Mouse (Mus musculus) gastrocnemius, adult 8-10 months (tissue): ENCODE data around the gene Marc1. TPM values are rescaled to one million over a fixed set of nuclear protein-coding genes. Genes with fewer than 3 reads are reported as not detected.

Experiments
- DNase-seq, 2 experiments: peaks; one replicate each; pipeline ENCODE4 v3.0.0; 2022; ENCODE audit warnings: low spot score in 2 of 2
- total RNA-seq, 4 experiments: library from RNA; stranded (reverse); gene quantifications; 2 replicates each; pipeline ENCODE4 v1.2.4; 2022

Marc1 gene
- total RNA-seq, 4 experiments from 2014 or later = 0.27 to 0.62 TPM; not detected in 2

DNA sequence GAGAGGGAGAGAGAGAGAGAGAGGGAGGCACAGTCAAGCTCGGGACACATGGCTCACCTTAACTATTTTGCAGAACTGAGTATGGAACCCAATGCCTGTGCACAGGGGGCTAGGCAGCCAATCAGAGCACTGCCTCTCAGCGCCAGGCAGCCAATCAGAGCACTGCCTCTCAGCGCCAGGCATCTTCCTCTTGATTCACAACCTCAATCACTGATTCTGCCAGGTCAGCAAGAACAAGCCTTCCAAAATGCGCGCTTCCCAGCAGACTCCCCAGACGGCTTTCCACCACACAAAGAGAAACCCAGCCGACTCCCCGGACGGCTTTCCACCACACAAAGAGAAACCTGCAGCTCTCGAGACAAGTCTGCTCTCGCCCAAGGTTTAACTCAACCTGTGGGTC is 11.6 kb upstream of the Marc1 start:
- DNase-seq = no peak

DNA sequence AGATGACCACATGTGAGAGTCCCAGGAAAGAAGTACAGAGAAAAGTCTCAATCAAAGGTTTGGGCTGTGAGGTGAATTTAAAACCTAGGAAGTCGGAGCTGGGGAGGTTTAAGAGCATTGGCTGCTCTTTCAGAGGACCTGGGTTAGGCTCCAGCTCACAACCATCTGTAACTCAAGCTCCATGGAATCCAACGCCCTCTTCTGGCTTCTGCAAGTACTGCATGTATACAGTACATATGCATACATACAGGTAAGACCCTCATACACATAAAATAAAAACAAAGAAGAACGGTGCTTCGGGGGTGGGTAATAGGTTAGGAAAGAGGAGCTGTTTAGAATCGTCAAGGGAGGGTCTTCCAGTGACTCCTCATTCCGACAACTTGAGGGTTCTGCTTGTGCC is 6.7 kb upstream of the Marc1 start:
- DNase-seq = no peak

DNA sequence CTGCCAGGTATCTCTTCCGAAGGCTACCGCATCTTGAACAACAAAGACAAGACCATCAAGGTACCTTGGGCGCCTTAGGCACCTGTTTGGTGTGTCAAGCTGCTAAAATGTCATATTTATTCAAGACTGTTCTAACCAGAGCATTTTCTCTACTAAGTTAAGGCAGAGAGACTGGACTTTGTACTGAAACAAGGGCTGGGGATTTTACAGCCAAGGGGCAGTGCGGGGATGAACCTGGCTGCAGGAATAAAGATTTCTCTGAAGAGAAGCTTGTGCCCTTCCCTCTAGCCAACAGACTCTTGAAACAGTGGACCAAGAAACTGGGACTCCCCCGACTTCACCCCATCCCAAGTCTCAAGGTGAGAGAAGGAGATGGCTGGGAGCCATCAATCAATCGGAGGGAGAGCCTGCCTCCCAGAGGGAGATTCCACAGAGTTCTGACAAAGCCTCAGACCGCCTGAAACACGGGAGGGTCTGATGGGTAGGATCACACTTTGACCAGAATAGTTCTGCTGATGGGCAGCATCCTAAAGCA is 670 bp upstream of the Marc1 start:
- DNase-seq = no peak

DNA sequence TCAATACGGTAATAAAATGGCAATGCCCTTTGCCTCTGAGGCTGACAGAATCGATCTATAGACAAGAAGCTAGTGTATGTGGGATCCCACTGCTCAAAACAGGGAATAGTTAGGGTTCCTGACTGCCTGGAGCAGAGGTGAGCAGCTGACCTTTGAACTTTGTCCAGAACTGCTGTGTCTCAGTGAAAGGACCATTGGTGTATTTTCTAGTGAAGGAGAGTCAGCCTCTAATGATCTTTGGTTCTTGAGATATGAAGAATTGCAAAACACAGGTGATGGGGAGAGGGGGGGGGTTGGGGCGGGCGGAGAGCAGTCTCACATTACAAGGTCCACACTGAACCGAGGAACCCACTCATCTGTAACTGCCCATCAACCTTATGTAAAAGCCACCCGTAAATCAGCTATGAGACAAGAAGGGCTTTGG is 1.5 kb downstream of the Marc1 start:
- no peak for DNase-seq

DNA sequence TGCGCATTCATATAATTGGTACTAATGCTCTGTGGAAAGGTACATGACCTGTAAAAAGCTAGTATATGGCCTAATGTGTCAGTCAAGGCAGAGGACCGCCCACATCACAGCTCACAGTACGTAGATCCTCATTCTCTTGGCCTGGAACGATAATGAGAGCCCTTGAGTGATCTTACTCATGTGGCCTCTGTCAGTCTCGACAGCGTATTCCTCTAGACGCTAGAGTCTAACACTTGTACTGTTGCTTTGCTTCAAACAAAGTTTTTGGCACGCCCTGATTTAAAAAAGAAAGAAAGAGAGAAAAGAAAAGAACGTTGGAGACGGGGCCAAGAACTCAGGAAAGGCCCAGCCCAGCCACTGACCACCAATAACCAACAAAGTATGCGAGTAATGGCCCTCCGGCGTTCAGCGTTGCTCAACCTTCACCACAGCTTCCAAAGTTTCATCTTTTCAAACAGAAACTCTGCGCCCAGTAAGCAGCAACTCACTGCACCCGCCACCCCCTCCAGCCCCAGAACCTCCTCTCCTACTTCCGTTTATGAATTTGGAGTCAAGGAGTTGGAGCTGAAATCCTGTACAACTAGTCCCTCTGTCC is 2.6 kb downstream of the Marc1 start:
- DNase-seq = no peak

DNA sequence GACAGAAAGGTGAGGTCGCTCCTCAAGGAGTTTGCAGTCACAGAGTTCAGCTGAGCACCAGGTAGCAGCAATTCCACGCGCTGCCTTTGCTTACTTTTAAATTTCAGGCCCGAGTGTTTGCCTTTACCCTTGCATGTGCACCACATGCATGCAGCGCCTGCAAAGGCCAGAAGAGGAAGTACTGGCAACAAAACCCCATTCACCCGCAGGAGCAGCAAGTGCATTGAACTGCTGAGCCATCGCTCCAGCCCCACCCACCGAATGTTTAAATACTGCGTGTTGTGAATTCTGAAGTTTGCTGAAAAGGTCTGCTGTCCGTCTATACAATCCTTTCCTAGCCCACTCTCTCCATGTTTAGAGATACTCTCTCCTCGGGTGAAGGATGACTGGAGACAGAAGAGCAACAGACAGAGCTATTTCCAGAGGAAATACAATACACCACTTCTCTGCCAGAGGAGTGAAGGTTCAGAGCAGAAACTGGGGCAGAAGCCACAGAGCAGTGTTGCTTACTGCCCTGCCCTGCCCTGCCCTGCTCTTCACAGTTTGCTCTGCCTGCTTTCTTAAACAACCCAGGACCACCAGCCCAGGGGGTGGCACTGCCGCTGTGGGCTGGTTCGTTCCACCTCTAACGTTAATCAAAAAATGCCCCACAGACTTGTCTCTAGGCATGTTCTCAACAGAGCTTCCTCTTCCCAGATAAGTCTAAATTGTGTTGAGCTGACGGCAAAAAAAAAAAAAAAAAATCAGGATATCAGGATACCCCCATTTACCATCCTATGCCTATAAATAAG is 3.3 kb downstream of the Marc1 start:
- DNase-seq = no peak

DNA sequence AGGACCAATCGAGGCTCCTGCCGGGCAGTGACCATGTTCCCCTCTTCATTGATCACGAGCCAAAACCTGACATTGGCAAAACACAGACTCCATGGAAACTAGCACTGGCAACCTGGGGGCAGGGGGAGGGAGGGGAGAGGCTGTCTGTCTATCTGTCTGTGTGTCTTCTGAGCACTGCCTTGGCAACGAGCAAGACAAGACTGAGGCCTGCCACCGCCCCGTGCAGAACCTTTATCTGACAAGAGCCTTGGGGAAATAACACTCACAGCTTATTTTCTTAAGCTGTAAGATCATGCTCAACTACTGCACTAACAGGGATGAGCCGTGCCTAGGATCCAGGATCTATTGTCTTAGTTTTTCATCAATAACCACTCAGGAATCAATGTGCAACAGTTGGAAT is 4.0 kb downstream of the Marc1 start:
- DNase-seq = no peak

DNA sequence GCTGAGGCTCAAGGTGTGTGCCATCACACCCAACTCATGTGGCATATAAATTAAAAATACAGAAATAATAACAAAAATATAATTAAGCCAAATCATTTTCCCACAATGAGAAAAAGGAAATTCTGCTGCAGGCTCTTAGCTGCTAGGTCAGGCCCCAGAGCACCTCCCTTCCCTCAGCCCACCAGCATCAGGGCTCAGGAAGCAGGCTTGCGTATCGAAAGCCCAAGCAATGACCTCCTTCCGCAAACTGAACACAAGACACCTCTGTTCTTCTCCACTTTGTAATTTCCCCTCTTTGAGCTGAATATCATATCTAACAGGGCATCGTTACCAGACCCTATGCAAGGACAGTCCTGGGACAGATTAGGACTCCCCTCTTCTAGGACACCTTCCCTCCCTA is 5.4 kb downstream of the Marc1 start:
- DNase-seq = no peak

DNA sequence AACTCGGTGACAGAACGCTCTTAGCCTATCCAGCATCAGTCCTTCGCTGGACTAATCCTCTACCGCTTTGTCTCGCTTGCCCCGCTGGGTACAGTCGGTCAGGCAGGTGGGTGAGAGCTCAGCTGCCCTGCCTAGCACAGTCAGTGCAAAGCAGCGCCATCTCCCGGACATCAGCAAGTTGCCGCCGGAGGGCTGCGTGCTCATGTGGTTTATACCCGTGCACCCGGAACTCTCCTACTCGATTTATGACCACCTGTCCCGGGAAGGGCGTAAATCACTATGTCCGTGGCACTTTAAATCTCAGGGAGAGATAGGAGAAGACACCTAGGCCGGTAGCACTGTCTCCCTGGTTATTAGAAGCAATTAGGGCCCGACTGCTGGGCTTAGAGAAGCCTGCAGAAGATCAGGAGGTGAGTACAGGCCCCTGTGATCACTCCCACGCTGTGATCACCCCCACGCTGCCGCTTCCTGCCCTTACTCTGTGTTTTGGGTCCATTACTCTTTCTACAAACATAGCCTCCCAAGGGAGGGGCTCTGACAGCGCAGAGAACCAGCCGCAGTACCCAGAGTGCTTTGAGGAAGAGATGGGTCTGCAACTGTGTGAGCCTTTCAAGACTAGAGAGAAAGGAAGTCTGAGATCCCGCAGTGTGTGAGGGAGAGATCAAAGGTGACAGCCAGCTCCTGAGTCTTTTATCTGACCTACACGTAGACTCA is 17.8 kb downstream of the Marc1 start:
- peak; percentile 38 to 48 for DNase-seq

DNA sequence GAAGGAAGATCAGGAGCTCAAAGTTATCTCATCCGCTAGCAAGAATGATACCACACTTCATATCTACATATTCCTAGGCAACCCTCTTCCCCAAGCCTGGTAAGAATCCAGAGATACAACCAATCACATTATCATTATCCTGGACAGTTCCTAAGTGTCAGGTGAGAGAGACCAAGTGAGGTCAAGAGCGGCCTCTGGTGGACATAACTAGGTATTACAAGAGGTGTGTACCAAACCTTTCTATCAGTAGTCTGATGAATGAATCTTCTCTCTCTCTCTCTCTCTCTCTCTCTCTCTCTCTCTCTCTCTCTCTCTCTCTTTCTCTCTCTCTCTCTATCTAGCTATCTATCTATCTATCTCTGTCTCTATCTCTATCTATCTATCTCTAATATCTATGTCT is 20.0 kb downstream of the Marc1 start:
- no peak for DNase-seq

DNA sequence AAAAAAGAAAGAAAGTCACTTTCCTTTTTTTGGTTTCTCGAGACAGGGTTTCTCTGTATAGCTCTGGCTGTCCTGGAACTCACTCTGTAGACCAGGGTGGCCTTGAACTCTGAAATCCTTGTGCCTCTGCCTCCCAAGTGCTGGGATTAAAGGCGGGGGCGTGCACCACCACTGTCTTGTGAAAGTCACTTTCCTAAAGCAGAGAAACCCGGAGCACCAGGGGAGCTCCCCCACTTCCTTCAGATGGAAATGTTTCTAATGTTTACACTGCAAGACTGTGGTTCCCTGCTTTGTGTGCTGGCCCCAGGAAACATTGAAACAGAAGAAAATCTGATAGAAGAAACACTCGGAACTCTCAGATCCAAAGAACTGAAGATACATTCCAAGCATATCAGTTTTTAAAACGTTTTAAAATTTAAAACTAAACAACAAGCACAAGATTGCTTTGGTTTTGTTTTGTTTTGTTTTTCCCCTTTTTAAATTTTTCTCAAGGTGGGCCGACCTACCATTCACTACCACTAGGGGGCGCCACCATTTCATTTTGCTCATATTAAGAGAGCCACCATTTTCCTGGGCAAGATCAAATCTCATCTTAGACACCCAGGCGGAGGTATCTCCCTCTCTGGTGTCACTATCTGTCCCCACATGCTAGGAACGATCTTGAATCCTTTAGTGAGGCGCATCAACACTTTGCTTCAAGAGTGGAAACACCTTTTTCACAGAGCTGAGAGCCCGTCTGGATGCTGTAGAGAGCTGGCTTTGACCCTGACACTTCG is 24.5 kb downstream of the Marc1 start:
- DNase-seq = no peak

DNA sequence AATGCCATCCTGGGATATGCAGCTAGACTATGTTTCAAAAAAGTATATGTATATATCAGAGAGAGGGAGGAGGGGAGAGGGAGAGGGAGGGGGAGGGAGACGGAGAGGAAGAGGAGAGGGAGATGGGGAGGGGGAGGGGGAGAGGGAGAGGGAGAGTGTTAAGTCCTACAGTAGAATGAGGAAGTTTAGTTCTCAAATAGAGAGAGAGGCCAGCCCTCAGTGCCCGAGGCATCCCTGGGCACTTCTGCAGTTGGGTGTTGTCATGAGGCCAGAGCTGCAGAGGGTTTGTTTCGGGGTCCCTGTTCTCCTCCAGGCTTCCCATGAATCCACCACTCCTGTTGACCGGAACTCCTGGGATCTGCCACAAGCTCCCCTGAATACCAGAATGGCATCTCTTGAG is 27.5 kb downstream of the Marc1 start:
- no peak for DNase-seq

DNA sequence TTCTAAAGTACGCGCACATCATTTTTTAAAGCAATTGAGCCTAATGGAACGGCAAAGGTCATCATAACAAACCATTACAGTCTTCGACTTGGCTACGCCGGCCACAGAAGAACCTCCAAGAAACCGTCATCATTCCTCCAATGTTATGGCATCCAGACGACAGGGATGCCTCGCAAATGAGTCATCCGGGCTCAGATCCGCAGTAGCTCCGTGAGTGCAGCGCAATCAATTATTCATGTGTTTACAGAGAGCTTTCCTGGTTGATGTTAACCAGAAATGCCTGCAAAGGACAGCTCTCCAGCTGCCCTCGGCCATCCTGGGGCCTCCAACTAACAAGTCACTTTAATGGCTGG is 29.0 kb downstream of the Marc1 start:
- no peak for DNase-seq

DNA sequence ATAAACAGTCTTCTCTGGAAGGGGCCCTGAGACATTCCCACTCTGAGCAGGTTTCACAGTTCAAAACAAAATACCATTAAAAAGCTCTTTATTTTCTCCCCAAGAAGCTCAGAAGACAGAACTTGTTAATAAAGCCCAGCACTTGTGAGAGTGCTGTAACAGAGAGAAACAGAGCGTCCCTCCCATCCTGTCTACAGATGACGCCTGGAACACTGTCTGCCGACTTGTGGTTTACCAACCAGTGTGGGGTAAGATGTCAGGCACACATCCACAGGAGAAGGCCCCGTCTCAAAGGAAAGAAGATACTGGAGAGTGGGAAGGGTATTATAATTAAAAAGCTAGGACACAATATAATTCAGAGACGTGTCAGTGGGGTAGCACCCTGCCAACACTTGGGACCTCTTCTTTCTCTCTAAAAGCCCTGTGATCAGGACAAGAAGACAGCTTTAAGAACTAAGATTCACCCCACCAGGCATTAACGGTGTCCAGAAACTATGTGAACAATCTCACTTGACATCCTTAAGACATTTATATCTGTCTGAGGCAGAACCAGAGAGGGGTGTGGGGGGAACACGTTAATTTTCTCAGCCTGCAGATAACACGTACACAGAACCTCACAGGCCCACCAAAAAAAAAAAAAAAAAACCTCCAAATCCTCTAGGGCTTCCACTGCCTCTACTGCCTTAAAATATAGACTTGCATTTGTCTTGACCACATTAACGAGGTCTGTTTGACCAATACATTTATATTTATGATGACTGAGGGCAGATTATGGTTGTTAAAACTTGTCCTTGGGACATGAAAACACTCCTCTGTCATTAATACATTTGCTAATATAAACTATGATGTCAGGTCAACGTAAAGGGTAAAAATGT is 29.6 kb downstream of the Marc1 start:
- no peak for DNase-seq

DNA sequence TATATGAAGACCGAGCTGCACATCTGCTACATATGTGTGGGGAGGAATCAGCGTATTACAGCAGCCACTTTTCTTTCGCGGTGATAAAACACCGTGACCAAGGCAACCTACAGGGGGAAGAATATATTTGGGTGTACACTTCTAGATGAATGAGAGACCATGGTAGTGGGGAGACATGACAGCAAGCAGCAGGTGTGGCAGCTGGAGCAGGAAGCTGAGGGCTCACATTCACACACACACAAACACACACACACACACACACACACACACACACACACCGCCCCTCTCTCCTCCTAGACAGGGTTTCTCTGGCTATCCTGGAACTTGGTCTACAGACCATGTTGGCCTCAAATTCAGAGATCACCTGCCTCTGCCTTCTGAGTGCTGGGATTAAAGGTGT is 33.0 kb downstream of the Marc1 start:
- no peak for DNase-seq

DNA sequence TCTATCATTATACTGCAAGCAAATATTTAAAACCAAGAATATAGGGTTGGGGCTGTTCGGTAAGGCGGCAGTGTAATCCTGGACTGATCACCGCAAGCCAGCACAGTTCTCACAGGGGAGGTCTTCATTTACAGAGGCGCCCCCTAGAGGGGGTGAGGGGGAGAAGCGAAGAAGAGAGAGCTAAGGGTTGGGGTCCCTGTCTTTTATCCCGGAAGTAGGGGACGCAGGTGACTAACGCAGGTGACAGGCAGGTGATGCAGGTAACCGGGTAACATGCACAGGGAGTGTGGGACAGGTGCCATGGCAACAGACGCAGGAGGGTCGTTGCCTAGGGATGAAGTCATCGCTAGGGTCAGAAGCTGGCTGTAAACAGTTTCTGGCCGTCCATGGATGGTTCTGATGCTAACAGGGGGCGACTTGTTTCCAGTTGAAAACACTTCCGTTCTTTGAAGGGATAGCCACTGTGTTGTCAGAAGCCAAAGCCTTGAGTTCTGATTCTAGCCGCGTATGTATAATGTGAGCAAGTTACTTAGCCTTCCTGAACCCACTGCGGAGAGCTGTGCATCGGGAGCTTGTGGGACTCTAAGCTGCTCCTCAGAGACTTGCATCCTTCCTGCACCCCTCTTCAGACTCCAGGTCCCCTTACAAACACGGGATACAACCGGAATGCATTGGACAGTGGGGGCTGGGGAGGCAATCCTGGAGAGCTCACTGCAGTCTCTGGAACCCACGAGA is 33.9 kb downstream of the Marc1 start:
- DNase-seq = no peak

DNA sequence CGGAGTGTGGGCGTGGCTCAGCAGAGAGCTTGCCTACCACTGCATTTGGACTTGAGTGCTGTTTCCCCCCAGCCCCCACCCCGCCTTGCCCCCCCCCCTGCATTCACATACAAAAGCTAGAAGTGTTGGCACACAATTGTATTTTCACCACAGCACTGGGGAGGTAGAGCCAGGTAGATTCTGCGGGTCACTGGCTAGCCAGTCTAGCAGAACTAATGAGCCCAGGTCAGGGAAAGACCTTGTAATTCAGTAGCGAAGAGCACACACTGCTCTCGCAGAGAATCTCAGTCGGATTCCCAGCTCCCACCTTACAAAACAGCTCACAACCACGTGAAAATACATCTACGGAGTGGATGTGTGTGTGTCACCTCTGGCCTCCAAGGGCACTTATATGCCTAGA is 35.8 kb downstream of the Marc1 start:
- DNase-seq = no peak

DNA sequence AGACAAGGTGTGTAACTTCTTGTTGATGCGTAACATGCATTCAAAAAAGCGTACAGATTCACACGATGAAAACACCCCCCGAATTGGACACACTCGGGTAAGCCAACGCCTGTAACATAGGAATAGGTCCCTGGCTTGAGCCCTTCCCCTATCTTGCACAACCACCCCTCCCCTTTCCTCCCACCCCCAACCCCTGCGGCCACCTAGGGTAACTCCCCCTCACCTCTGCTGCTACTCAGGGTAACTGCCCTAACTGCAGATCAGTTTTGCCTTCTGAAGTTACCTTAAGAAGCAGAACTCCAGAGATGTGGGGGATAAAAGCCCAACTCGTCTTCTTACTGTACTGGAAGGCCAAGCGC is 39.2 kb downstream of the Marc1 start:
- no peak for DNase-seq

DNA sequence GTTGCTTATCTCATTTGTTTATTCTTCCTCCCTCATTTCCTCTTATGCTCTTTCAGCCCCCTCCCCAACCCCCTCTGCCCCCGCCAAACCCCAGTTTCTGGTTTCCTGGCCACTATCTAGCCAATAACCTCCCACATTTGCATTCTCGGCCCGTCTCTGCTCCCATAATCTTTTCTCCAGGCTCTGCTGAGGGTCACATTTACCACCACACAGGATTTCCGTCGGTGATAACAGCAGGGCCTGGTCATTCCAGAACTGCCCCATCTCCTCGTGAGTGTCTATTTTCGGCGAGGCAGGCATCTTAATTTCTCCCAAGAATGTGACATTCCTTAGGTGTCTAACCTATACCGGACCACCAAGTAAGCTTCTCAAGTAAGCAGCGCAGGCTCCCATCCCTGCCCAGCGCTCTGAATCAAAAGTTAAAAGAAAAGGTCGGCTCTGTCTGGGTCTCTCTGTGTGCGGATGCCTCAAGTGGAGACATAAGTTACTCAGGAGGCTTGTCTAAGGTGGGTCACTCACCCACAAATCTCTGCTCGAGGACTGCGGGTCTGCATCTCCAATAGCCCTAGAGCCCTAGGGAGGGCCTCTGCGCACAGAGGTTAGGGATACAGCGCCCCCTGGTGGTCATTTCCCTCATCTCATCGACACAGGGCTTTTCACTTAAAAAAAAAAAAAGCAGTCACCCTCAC is 39.8 kb downstream of the Marc1 start:
- DNase-seq = peak; percentile 54 to 57

DNA sequence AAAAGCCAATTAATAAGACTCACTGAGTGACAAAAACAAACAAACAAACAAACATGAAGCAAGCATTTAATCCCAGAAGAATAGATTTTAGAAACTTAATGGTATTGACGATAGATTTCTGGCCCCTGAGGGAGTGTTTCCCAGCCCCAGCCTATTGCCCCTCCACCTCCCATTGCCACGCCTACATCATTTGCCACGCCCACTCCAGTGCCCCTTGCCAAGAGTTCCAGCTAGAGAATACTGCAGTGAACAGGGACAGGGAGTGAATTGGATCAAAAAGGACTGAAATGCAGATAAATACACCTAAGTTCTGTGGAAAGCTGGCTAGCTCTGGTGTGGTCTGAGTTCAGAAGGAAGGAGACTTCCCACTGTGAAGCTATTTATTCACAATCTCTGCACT is 47.2 kb downstream of the Marc1 start:
- no peak for DNase-seq
